Mouse (Mus musculus) forebrain, embryonic 14.5 days (tissue): ENCODE results near the gene Ell3. TPM values are rescaled to one million over a fixed set of nuclear protein-coding genes. Genes with fewer than 3 reads are reported as not detected.
"Not testable (repeated sequence)": the region's sequence is repeated elsewhere in the genome, so short reads cannot be mapped to it uniquely, and the experiment has no call there.

Experiments used
- ATAC-seq: fragments of 200-750 bp; cut with Nextera tagmentation; 2 replicates; pipeline ENCODE4 v1.8.0; 2017; ENCODE audit warnings: mild to moderate bottlenecking, moderate library complexity
- DNase-seq: peaks from one replicate; pipeline ENCODE4 v3.0.0-alpha.2; 2015; ENCODE audit warnings: low spot score
- H3K27ac ChIP-seq: fragments of 300-500 bp; sonication (generic); 2 replicates; pipeline ENCODE4 v1.5.1; 2014; ENCODE audit warnings: low read depth, mild to moderate bottlenecking, control low read depth, low read length, moderate library complexity
- H3K27me3 ChIP-seq: fragments of 300-500 bp; sonication (generic); replicated peaks from 2 replicates; pipeline ENCODE4 v1.6.1; 2014; ENCODE audit warnings: low read length, control low read depth, mixed read lengths; ENCODE audit not compliant: control insufficient read depth, insufficient read depth
- H3K36me3 ChIP-seq: fragments of 300-500 bp; sonication (generic); 2 replicates; pipeline ENCODE4 v1.6.1; 2014; ENCODE audit warnings: low read length, control low read depth; ENCODE audit not compliant: control insufficient read depth, insufficient read depth
- H3K4me1 ChIP-seq: fragments of 300-500 bp; sonication (generic); 2 replicates; pipeline ENCODE4 v1.6.1; 2014; ENCODE audit warnings: antibody characterized with exemption, low read length, control low read depth; ENCODE audit not compliant: control insufficient read depth, insufficient read depth
- H3K4me2 ChIP-seq: fragments of 300-500 bp; sonication (generic); 2 replicates; pipeline ENCODE4 v1.6.1; 2014; ENCODE audit warnings: mild to moderate bottlenecking, control low read depth, low read length
- H3K4me3 ChIP-seq: fragments of 300-500 bp; sonication (generic); 2 replicates; pipeline ENCODE4 v1.5.1; 2014; ENCODE audit warnings: low read depth, low read length, control low read depth
- H3K9ac ChIP-seq: fragments of 300-500 bp; sonication (generic); 2 replicates; pipeline ENCODE4 v1.6.1; 2014; ENCODE audit warnings: mild to moderate bottlenecking, low read length, control low read depth, moderate library complexity
- H3K9me3 ChIP-seq: fragments of 300-500 bp; sonication (generic); replicated peaks from 2 replicates; pipeline ENCODE4 v1.6.1; 2016; ENCODE audit warnings: low read length, control low read depth, mixed read lengths; ENCODE audit not compliant: control insufficient read depth
- WGBS: fragments of 180-500 bp; shearing (Covaris S2); extraction: QIAGEN DNeasy Blood & Tissue Kit; methylation state at CpG from one replicate; pipeline ENCODE4 v1.1.7; 2014; 5-methylcytosine and 5-hydroxymethylcytosine counted together
- polyA plus RNA-seq: library from polyadenylated mRNA; unstranded; fragments of >200 nt; fragmentation: Nextera tagmentation; extraction: Ambion mirVana; gene quantifications from 2 replicates; pipeline ENCODE4 v1.2.1, GENCODE M21; 2014

Gene Ell3
- polyA plus RNA-seq = 0.86 and 1.2 TPM in 2 replicates

GRCm38 (mm10) chr2:121444178-121444577 is at the start of gene Ell3:
Ell3 (minus strand) TSS chr2:121444278.
- peaks cover 9% of the 10 kb centered on the region for H3K36me3 ChIP-seq
- no peak within 1 kb of the TSS for H3K27ac ChIP-seq
- ATAC-seq (no peak), DNase-seq (no peak)
- H3K9ac ChIP-seq = no peak within 1 kb of the TSS
- 80% methylated on average over 1 of the region's 1 CpGs for WGBS
- H3K4me1 ChIP-seq = peaks cover 15% of the 10 kb centered on the region
- H3K4me2 ChIP-seq = peak within 1 kb of the TSS; percentile 61
- H3K27me3 ChIP-seq = peaks cover 13% of the 10 kb centered on the region; the same call in 1 of the 2 replicates
- no peaks in the 10 kb centered on the region for H3K9me3 ChIP-seq
- H3K4me3 ChIP-seq = no peak within 1 kb of the TSS

DNA sequence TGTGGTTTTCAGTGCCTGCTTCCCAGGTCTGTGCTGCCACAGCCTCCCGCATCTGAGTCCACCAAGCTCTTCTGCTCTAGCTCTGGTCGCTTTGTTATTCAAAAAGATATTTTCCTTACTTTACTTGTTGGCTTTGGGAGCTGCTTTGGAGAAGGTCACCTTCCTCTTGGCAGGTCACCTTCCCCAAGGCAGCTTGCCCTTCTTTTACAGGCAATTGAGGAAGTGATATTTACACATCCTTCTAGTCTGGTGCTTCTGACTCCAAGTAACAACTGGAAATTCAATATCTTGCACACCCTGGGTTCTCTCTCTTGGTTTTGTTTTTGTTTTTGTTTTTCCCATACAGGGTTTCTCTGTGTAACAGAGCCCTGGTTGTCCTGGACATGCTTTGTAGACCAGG is 40.3 kb upstream of the Ell3 start:
- not testable (repeated sequence) for ATAC-seq, H3K4me2 ChIP-seq, DNase-seq, H3K4me1 ChIP-seq, H3K9me3 ChIP-seq, H3K27ac ChIP-seq, H3K9ac ChIP-seq, H3K4me3 ChIP-seq, H3K27me3 ChIP-seq, H3K36me3 ChIP-seq
- 90% methylated on average over 1 of the region's 2 CpGs for WGBS

GRCm38 (mm10) chr2:121483576-121483975 is 39.5 kb upstream of the Ell3 start:
- Histone ChIP-seq H3K4me2 (no peak overlapping the region), H3K36me3 (no peaks in the 10 kb centered on the region), H3K27ac (no peak overlapping the region), H3K9me3 (no peaks in the 10 kb centered on the region), H3K4me1 (no peaks in the 10 kb centered on the region), H3K27me3 (no peaks in the 10 kb centered on the region), H3K4me3 (no peak overlapping the region), H3K9ac (no peak overlapping the region)
- ATAC-seq (no peak), DNase-seq (peak; percentile 13)
- WGBS = 29% methylated on average over 8 of the region's 8 CpGs

- ATAC-seq, H3K9me3 ChIP-seq, H3K36me3 ChIP-seq, H3K4me2 ChIP-seq, H3K27ac ChIP-seq, H3K9ac ChIP-seq, H3K4me1 ChIP-seq, H3K4me3 ChIP-seq, DNase-seq, H3K27me3 ChIP-seq: not testable (repeated sequence)
- WGBS = 87% methylated on average over 13 of the region's 13 CpGs
Measured at GRCm38 (mm10) chr2:121480916-121481315, 36.8 kb upstream of the Ell3 start.

DNA sequence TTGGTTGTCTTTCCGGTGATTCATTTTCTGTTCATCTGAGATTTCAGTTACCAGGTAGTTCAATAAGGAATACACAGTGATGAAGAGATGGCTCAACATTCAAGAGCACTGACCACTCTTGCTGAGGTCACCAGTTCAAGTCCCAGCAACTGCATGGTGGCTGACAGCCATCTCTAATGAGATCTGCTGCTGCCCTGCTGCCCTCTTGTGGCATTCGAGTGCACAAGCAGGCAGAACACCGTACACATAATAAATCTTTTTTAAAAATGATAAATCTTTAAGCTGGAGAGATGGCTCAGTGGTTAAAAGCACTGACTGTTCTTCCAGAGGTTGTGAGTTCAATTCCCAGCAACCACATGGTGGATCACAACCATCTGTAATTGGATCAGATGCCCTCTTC is 36.4 kb upstream of the Ell3 start:
- H3K27ac ChIP-seq = no peak overlapping the region
- DNase-seq (no peak), ATAC-seq (no peak)
- H3K4me2 ChIP-seq = no peak overlapping the region
- H3K27me3 ChIP-seq = no peaks in the 10 kb centered on the region
- H3K4me1 ChIP-seq = no peaks in the 10 kb centered on the region
- H3K36me3 ChIP-seq = no peaks in the 10 kb centered on the region
- H3K4me3 ChIP-seq = no peak overlapping the region
- no peaks in the 10 kb centered on the region for H3K9me3 ChIP-seq
- WGBS = 60% methylated on average over 3 of the region's 3 CpGs
- no peak overlapping the region for H3K9ac ChIP-seq

DNA sequence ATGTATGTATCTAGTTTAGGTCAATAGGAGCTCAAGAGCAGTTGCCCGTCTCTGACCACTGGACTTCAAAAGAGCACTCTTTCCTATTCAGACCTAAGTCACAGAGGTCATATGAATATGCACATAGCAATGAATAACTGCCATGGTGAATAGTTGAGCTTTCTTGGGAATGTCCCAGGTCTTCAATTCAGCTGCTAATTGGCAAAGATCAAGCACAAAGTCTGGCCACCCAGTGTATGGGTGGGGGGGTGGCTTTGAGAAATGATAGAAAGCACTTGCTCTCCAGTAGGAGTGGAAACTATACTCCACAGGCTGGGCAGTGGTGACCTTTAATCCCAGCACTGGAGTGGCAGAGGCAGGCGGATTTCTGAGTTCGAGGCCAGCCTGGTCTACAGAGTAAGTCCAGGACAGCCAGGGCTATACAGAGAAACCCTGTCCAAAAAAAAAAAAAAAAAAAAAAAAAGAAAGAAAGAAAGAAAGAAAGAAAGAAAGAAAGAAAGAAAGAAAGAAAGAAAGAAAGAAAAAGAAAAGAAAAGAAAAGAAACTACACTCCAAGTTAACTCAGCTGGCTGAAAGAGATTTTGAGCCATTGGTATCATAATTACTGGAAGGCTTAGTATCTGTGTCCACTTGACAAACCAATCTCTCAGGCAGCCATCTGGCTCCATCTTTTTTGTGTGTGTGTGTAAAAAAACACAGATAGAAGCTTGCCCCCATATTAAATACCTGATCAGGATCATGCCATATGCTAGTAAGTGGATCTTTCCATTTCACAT is 33.6 kb upstream of the Ell3 start:
- no peak overlapping the region for H3K27ac ChIP-seq
- no peak overlapping the region for H3K4me3 ChIP-seq
- no peaks in the 10 kb centered on the region for H3K36me3 ChIP-seq
- H3K4me1 ChIP-seq = no peaks in the 10 kb centered on the region
- no peak overlapping the region for H3K4me2 ChIP-seq
- WGBS = 81% methylated on average over 3 of the region's 3 CpGs
- ATAC-seq (no peak), DNase-seq (no peak)
- no peaks in the 10 kb centered on the region for H3K27me3 ChIP-seq
- H3K9ac ChIP-seq = no peak overlapping the region
- H3K9me3 ChIP-seq = no peaks in the 10 kb centered on the region

DNA sequence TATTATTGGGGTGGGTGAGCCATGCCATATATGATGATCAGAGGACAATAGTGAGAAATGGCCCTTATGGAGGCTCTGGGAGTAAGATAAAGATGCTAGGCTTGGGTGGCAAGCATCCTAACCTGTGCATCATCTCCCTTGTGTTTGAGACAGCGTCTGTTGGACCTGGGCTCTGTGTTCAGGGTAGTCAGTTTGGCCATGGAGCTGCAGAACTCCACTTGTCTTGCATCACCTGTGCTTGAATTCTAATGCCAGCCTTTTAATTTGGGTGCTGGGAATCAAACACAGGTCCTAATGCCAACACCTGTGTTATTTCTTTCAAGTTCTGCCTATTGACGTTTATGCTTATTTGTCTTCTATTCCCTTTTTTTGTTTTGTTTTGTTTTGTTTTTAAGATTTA is 31.2 kb upstream of the Ell3 start:
- 97% methylated on average over 2 of the region's 2 CpGs for WGBS
- H3K9me3 ChIP-seq, H3K36me3 ChIP-seq, H3K4me1 ChIP-seq, H3K27ac ChIP-seq, ATAC-seq, H3K9ac ChIP-seq, H3K4me2 ChIP-seq, H3K4me3 ChIP-seq, DNase-seq, H3K27me3 ChIP-seq: not testable (repeated sequence)

DNA sequence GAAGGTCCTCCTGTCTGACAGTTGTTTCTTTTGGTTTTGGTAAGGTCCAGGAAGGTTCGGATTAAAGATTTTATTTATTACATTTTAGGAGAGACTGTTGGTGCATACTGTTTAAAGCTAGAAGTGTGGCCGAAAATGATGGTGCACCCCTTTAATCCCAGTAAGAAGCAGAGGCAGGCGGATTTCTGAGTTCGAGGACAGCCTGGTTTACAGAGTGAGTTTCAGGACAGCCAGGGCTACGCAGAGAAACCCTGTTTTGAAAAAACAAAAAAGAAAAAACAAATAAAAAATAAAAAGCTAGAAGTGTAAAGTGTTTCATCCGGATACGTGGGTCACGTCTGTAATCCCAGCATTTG is 30.1 kb upstream of the Ell3 start:
- ATAC-seq = no peak
- Histone ChIP-seq H3K4me3 (peak overlapping the region; percentile 53), H3K9me3 (no peaks in the 10 kb centered on the region), H3K4me2 (peak overlapping the region; percentile 54), H3K27me3 (no peaks in the 10 kb centered on the region), H3K9ac (peak overlapping the region; percentile 64), H3K27ac (peak overlapping the region; percentile 58; the same call in 1 of the 2 replicates), H3K4me1 (no peaks in the 10 kb centered on the region), H3K36me3 (peaks cover 6% of the 10 kb centered on the region; the same call in 1 of the 2 replicates)
- WGBS = 38% methylated on average over 8 of the region's 8 CpGs
- no peak for DNase-seq

DNA sequence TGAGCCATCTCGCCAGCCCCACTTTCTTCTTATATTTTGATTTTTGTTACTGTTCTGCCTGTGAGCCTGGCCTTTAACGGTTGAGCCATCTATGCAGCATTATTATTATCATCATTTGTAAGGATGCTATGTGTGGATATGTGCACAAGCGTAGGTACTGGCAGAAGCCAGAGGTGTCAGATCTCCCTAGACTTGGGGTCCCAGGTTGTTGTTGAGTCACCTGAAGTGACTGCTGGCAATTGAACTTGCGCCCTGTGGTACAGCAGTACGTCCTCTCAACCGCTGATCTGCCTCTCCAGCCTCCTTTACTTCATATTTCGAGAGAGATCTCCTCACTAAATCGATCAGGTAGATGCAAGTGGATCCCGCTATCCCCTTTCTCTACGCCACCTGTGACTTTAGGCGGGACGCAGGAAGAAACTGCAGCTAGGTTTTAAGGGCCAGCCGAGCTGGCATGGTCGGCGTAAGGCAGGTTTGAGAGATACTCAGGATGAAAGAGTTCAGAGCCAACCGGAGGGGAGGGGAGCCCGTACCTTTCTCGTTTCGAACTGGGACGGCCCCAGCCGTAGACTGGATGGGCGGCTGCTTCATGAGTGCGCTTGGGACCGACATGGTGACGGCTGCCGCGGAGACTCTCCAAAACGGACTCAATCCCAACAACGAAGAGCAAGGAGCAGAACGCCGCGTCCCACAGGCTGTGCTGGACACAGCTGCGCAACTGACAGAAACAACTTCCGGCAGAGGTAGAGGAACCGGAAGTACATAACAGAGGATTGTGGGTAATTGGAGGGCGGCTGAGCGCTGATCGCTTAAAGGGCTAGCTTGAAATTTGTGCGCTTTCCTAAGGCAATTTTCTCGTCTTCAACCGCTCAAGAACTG is 29.5 kb upstream of the Ell3 start, which contains the start of gene Mfap1b:
Gene Mfap1b (minus strand): TSS at position 767 of the 879 bp plus-strand sequence.
- H3K4me1 ChIP-seq, H3K9me3 ChIP-seq, H3K36me3 ChIP-seq, H3K27me3 ChIP-seq: not testable (repeated sequence)
- DNase-seq (peak; percentile 97), ATAC-seq (peak; percentile 99)
- H3K27ac ChIP-seq = peak within 1 kb of the TSS; percentile 58; the same call in 1 of the 2 replicates
- peak within 1 kb of the TSS; percentile 54 for H3K4me2 ChIP-seq
- peak within 1 kb of the TSS; percentile 64 for H3K9ac ChIP-seq
- H3K4me3 ChIP-seq = peak within 1 kb of the TSS; percentile 53
- 5% methylated on average over 38 of the region's 41 CpGs for WGBS
